Mouse (Mus musculus) thymus, postnatal 0 days (tissue): ENCODE data around the gene Golga1. TPM values are rescaled to one million over a fixed set of nuclear protein-coding genes. Genes with fewer than 3 reads are reported as not detected.
"Not testable (repeated sequence)": the region's sequence is repeated elsewhere in the genome, so short reads cannot be mapped to it uniquely, and the experiment has no call there.

Experiments
- DNase-seq: peaks from one replicate; pipeline ENCODE4 v3.0.0-alpha.2; 2015; ENCODE audit warnings: low spot score
- polyA plus RNA-seq: library from polyadenylated mRNA; unstranded; fragments of >200 nt; fragmentation: Nextera tagmentation; extraction: Ambion mirVana; gene quantifications from 2 replicates; pipeline ENCODE4 v1.2.1, GENCODE M21; 2015

Golga1 gene
- 27.5 and 30.2 TPM in 2 replicates for polyA plus RNA-seq

- peak; percentile 95 for DNase-seq
Measured at GRCm38 (mm10) chr2:39065400-39065987, at the start of gene Golga1. Gene Golga1, minus strand, starts transcription at chr2:39065541.

- no peak for DNase-seq
Measured at GRCm38 (mm10) chr2:39114093-39114492, 48.8 kb upstream of the Golga1 start.

- DNase-seq = no peak
Measured at GRCm38 (mm10) chr2:39110514-39110913, 45.2 kb upstream of the Golga1 start.

- DNase-seq = not testable (repeated sequence)
Measured at GRCm38 (mm10) chr2:39109712-39110111, 44.4 kb upstream of the Golga1 start.

GRCm38 (mm10) chr2:39099951-39100350 is 34.6 kb upstream of the Golga1 start:
- not testable (repeated sequence) for DNase-seq

- DNase-seq = peak; percentile 15
Measured at GRCm38 (mm10) chr2:39097993-39098392, 32.7 kb upstream of the Golga1 start.

GRCm38 (mm10) chr2:39091966-39092365 is 26.6 kb upstream of the Golga1 start:
- DNase-seq = no peak

- DNase-seq = no peak
Measured at GRCm38 (mm10) chr2:39082706-39083105, 17.4 kb upstream of the Golga1 start.

GRCm38 (mm10) chr2:39070666-39071065 is 5.3 kb upstream of the Golga1 start:
- no peak for DNase-seq

- DNase-seq = no peak
Measured at GRCm38 (mm10) chr2:39069096-39069495, 3.8 kb upstream of the Golga1 start.

GRCm38 (mm10) chr2:39064687-39065399 is 498 bp downstream of the Golga1 start:
- no peak for DNase-seq

GRCm38 (mm10) chr2:39048515-39048914 is 16.8 kb downstream of the Golga1 start:
- no peak for DNase-seq

GRCm38 (mm10) chr2:39040215-39040614 is 25.1 kb downstream of the Golga1 start:
- DNase-seq = no peak

- DNase-seq = no peak
Measured at GRCm38 (mm10) chr2:39031611-39032010, 33.7 kb downstream of the Golga1 start.

GRCm38 (mm10) chr2:39020004-39020403 is 45.3 kb downstream of the Golga1 start:
- no peak for DNase-seq

GRCm38 (mm10) chr2:39016581-39016980 is 48.8 kb downstream of the Golga1 start:
- no peak for DNase-seq

- DNase-seq = no peak
Measured at GRCm38 (mm10) chr2:39012768-39013279, 52.5 kb downstream of the Golga1 start.

- DNase-seq = no peak
Measured at GRCm38 (mm10) chr2:39011971-39012370, 53.4 kb downstream of the Golga1 start.

GRCm38 (mm10) chr2:39011264-39011663 is 54.1 kb downstream of the Golga1 start:
- no peak for DNase-seq

GRCm38 (mm10) chr2:39010144-39010543 is 55.2 kb downstream of the Golga1 start:
- not testable (repeated sequence) for DNase-seq

GRCm38 (mm10) chr2:39008954-39009365 is 56.4 kb downstream of the Golga1 start:
- DNase-seq = peak; percentile 83

- peak; percentile 37 for DNase-seq
Measured at GRCm38 (mm10) chr2:39008350-39008851, 56.9 kb downstream of the Golga1 start.
